Mouse (Mus musculus) heart, embryonic 12.5 days (tissue): ENCODE data around the gene Pbxip1. TPM values are rescaled to one million over a fixed set of nuclear protein-coding genes. Genes with fewer than 3 reads are reported as not detected.

Source experiments
- ATAC-seq: fragments of 200-750 bp; cut with Nextera tagmentation; 2 replicates; pipeline ENCODE4 v1.8.0; 2017; ENCODE audit warnings: moderate TSS enrichment, moderate library complexity; ENCODE audit not compliant: insufficient number of reproducible peaks, low FRiP score
- H3K27ac ChIP-seq: fragments of 300-500 bp; sonication (generic); 2 replicates; pipeline ENCODE4 v1.5.1; 2016; ENCODE audit warnings: mild to moderate bottlenecking, moderate library complexity; ENCODE audit not compliant: poor library complexity, severe bottlenecking
- H3K27me3 ChIP-seq: fragments of 300-500 bp; sonication (generic); replicated peaks from 2 replicates; pipeline ENCODE4 v1.6.1; 2016; ENCODE audit warnings: mild to moderate bottlenecking, moderate library complexity
- H3K36me3 ChIP-seq: fragments of 300-500 bp; sonication (generic); 2 replicates; pipeline ENCODE4 v1.6.1; 2016; ENCODE audit warnings: mild to moderate bottlenecking, moderate library complexity
- H3K4me1 ChIP-seq: fragments of 300-500 bp; sonication (generic); replicated peaks from 2 replicates; pipeline ENCODE4 v1.6.1; 2016; ENCODE audit warnings: mild to moderate bottlenecking
- H3K4me2 ChIP-seq: fragments of 300-500 bp; sonication (generic); 2 replicates; pipeline ENCODE4 v1.6.1; 2016; ENCODE audit warnings: mild to moderate bottlenecking, moderate library complexity
- H3K4me3 ChIP-seq: fragments of 300-500 bp; sonication (generic); 2 replicates; pipeline ENCODE4 v1.5.1; 2016; ENCODE audit warnings: mild to moderate bottlenecking
- H3K9ac ChIP-seq: fragments of 300-500 bp; sonication (generic); 2 replicates; pipeline ENCODE4 v1.6.1; 2016; ENCODE audit warnings: mild to moderate bottlenecking, moderate library complexity
- H3K9me3 ChIP-seq: fragments of 300-500 bp; sonication (generic); replicated peaks from 2 replicates; pipeline ENCODE4 v1.6.1; 2016; ENCODE audit warnings: mild to moderate bottlenecking, moderate library complexity
- WGBS: fragments of 180-500 bp; shearing (Covaris S2); methylation state at CpG from one replicate; pipeline ENCODE4 v1.1.7; 2016; 5-methylcytosine and 5-hydroxymethylcytosine counted together
- polyA plus RNA-seq: library from polyadenylated mRNA; unstranded; fragments of >200 nt; fragmentation: Nextera tagmentation; extraction: Ambion mirVana; gene quantifications from 2 replicates; pipeline ENCODE4 v1.2.1, GENCODE M21; 2016

The Pbxip1 gene
- polyA plus RNA-seq, 1 experiment from 2014 or later = 67.5 TPM

GRCm38 (mm10) chr3:89490790-89491189 is 54.3 kb downstream of the Pbxip1 start:
- WGBS = 83% methylated on average over 3 of the region's 3 CpGs
- Histone ChIP-seq H3K36me3 (no peaks in the 10 kb centered on the region), H3K4me1 (peaks cover 18% of the 10 kb centered on the region), H3K4me2 (no peak overlapping the region), H3K4me3 (no peak overlapping the region), H3K27ac (no peak overlapping the region; the same call in 1 of the 2 replicates), H3K27me3 (0 out of 2 replicates have a peak, but pooled peaks cover 5% of the 10 kb centered on the region), H3K9me3 (peaks cover 5% of the 10 kb centered on the region; the same call in 1 of the 2 replicates), H3K9ac (no peak overlapping the region)
- no peak for ATAC-seq

DNA sequence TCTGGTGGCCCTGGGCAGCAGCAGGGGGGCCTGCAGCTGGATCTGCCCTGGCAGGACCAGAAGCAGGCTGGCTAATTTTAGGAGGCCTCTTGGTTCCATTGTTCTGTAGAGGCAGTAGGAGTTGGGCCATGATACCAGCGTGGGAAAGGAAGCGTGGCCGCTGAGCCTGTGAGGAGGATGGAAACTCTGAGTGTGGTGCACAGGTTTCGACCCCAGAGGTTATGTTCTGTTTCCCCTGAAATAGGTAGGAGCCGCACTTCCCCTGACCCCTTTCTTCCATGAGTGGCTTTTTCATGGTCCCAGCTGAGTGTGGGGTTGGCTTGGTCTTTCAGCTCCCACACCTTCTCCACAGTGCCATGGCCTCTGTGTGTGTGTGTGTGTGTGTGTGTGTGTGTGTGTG is 55.1 kb downstream of the Pbxip1 start:
- Histone ChIP-seq H3K4me3 (no peak overlapping the region), H3K27me3 (0 out of 2 replicates have a peak, but pooled peaks cover 5% of the 10 kb centered on the region), H3K27ac (no peak overlapping the region), H3K4me2 (no peak overlapping the region), H3K4me1 (peaks cover 18% of the 10 kb centered on the region), H3K9me3 (peaks cover 5% of the 10 kb centered on the region; the same call in 1 of the 2 replicates), H3K36me3 (no peaks in the 10 kb centered on the region), H3K9ac (no peak overlapping the region)
- ATAC-seq = no peak
- WGBS = 69% methylated on average over 5 of the region's 5 CpGs

- Histone ChIP-seq H3K36me3 (no peaks in the 10 kb centered on the region), H3K4me2 (no peak overlapping the region), H3K4me1 (peaks cover 14% of the 10 kb centered on the region), H3K27ac (no peak overlapping the region), H3K9ac (no peak overlapping the region), H3K27me3 (0 out of 2 replicates have a peak, but pooled peaks cover 5% of the 10 kb centered on the region), H3K4me3 (no peak overlapping the region), H3K9me3 (peaks cover 5% of the 10 kb centered on the region; the same call in 1 of the 2 replicates)
- ATAC-seq = no peak
- WGBS = 46% methylated on average over 8 of the region's 8 CpGs
These were observed 56.2 kb downstream of the Pbxip1 start for GRCm38 (mm10) chr3:89492701-89493151.

GRCm38 (mm10) chr3:89494630-89495029 is 58.1 kb downstream of the Pbxip1 start:
- Histone ChIP-seq H3K4me3 (no peak overlapping the region), H3K9ac (no peak overlapping the region)
- ATAC-seq = no peak

GRCm38 (mm10) chr3:89496366-89496765 is 59.9 kb downstream of the Pbxip1 start:
- H3K4me3 ChIP-seq = no peak overlapping the region
- no peak for ATAC-seq
- H3K9ac ChIP-seq = no peak overlapping the region
- no peaks in the 10 kb centered on the region for H3K36me3 ChIP-seq
- H3K4me1 ChIP-seq = peaks cover 5% of the 10 kb centered on the region; the same call in 1 of the 2 replicates
- 0 out of 2 replicates have a peak, but pooled peaks cover 4% of the 10 kb centered on the region for H3K27me3 ChIP-seq
- WGBS = 65% methylated on average over 3 of the region's 3 CpGs
- no peak overlapping the region for H3K4me2 ChIP-seq
- H3K27ac ChIP-seq = no peak overlapping the region
- H3K9me3 ChIP-seq = peaks cover 5% of the 10 kb centered on the region; the same call in 1 of the 2 replicates

More at GRCm38 (mm10) chr3:89494630-89495029, 58.1 kb downstream of the Pbxip1 start:
- H3K36me3 ChIP-seq = no peaks in the 10 kb centered on the region
- H3K9me3 ChIP-seq = peaks cover 5% of the 10 kb centered on the region; the same call in 1 of the 2 replicates
- peaks cover 10% of the 10 kb centered on the region for H3K4me1 ChIP-seq
- WGBS = 79% methylated on average over 5 of the region's 5 CpGs
- 0 out of 2 replicates have a peak, but pooled peaks cover 5% of the 10 kb centered on the region for H3K27me3 ChIP-seq
- no peak overlapping the region for H3K4me2 ChIP-seq
- no peak overlapping the region for H3K27ac ChIP-seq

DNA sequence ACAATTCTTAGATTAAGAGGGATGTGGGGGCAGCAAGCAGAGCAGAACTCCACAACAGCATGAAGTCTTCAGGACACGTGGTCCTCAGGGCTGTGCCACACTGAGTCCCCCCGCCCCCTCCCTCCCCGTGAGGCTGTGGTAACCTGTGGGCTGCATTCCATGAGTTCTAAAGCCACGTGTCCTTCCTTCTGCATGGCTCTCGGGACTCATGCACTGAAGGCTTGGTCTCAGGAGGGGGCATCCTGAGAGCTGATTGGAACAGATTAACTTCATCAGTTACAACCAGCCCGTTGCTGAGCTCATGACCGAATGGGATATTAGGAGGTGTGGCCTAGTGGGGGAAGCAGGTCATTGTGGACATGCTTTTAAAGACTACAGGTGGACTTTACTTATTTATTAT is 63.2 kb downstream of the Pbxip1 start:
- Histone ChIP-seq H3K36me3 (no peaks in the 10 kb centered on the region), H3K9ac (no peak overlapping the region), H3K27ac (no peak overlapping the region), H3K9me3 (peaks cover 5% of the 10 kb centered on the region; the same call in 1 of the 2 replicates), H3K4me1 (no peaks in the 10 kb centered on the region), H3K4me2 (no peak overlapping the region), H3K27me3 (peaks cover 6% of the 10 kb centered on the region), H3K4me3 (no peak overlapping the region)
- no peak for ATAC-seq
- WGBS = 38% methylated on average over 7 of the region's 7 CpGs

Other genes with a start within 250 kb of the Pbxip1 start
- 37.1 and 38.0 TPM in 2 replicates for gene Gba, start 233.8 kb upstream of the Pbxip1 start, polyA plus RNA-seq
- 16.2 and 18.7 TPM in 2 replicates for gene Thbs3, start 221.5 kb upstream of the Pbxip1 start, polyA plus RNA-seq
- gene Mtx1, start 209.6 kb upstream of the Pbxip1 start, polyA plus RNA-seq = 123 and 127 TPM in 2 replicates
- gene Muc1, start 207.6 kb upstream of the Pbxip1 start, polyA plus RNA-seq = 0.48 TPM in 1 of 2 replicates, not detected in the other
- gene Krtcap2, start 190.7 kb upstream of the Pbxip1 start, polyA plus RNA-seq = 243 and 262 TPM in 2 replicates
- 0.89 and 1.1 TPM in 2 replicates for gene Trim46, start 190.4 kb upstream of the Pbxip1 start, polyA plus RNA-seq
- gene Dpm3, start 177.3 kb upstream of the Pbxip1 start, polyA plus RNA-seq = 65.1 and 79.2 TPM in 2 replicates
- gene Slc50a1, start 166.1 kb upstream of the Pbxip1 start, polyA plus RNA-seq = 40.9 and 42.9 TPM in 2 replicates
- 27.0 and 31.0 TPM in 2 replicates for gene Efna1, start 155.6 kb upstream of the Pbxip1 start, polyA plus RNA-seq
- gene Efna3, start 113.7 kb upstream of the Pbxip1 start, polyA plus RNA-seq = 1.3 TPM in 2 replicates
- 8.7 and 10.6 TPM in 2 replicates for gene Efna4, start 98.7 kb upstream of the Pbxip1 start, polyA plus RNA-seq
- gene Adam15, start 86.7 kb upstream of the Pbxip1 start, polyA plus RNA-seq = 47.2 and 55.5 TPM in 2 replicates
- gene Dcst2, start 74.7 kb upstream of the Pbxip1 start, polyA plus RNA-seq = not detected in 2 replicates
- 0.09 TPM in 1 of 2 replicates, not detected in the other for gene Dcst1, start 71.5 kb upstream of the Pbxip1 start, polyA plus RNA-seq
- 1.6 and 1.8 TPM in 2 replicates for gene Zbtb7b, start 41.9 kb upstream of the Pbxip1 start, polyA plus RNA-seq
- gene Lenep, start 33.9 kb upstream of the Pbxip1 start, polyA plus RNA-seq = 0.54 TPM in 1 of 2 replicates, not detected in the other
- 31.7 and 32.5 TPM in 2 replicates for gene Flad1, start 24.8 kb upstream of the Pbxip1 start, polyA plus RNA-seq
- gene Cks1b, start 18.3 kb upstream of the Pbxip1 start, polyA plus RNA-seq = 355 and 356 TPM in 2 replicates
- gene Shc1, start 18.3 kb upstream of the Pbxip1 start, polyA plus RNA-seq = 76.2 and 78.1 TPM in 2 replicates
- 36.1 and 37.5 TPM in 2 replicates for gene Pygo2, start 6.5 kb upstream of the Pbxip1 start, polyA plus RNA-seq
- gene Pmvk, start 17.8 kb downstream of the Pbxip1 start, polyA plus RNA-seq = 46.8 and 51.0 TPM in 2 replicates
- 1.4 and 1.5 TPM in 2 replicates for gene Kcnn3, start 83.5 kb downstream of the Pbxip1 start, polyA plus RNA-seq